Mouse (Mus musculus): ENCODE measurements around the gene Mpo. TPM values are rescaled to one million over a fixed set of nuclear protein-coding genes. Genes with fewer than 3 reads are reported as not detected.
A peak's percentile ranks its signal among the peaks of the same experiment; 100 is the strongest.

The Mpo gene
- polyA plus RNA-seq, 1 experiment from 2014 or later: 1.2 TPM

DNA sequence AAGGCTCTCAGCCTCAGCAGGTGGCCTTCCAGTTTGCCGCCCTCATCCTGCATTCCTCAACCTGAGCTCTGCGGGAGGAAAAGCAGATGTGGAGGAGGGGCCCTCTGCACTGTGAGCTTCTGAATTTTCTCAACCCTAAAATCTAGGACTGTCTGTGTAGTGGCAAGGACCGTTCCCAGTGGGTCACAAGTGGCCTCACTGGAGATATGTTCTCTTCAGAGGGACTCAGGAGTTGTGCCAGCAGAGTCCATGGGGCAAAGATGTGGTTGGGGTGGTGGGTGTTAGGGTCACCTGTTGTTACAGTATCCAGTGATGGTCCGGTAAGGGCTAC, 24.0 kb downstream of the Mpo start:
- ATAC-seq (ENCODE audit: low FRiP score, low read depth): no peak
- H3K27me3 ChIP-seq: peaks cover 14% of the 10 kb centered on the region; the same call in 1 of the 2 replicates
- H3K9ac ChIP-seq (replicated peaks): peak overlapping the region; percentile 49; the same call in 1 of the 2 replicates
- H3K9me3 ChIP-seq: no peaks in the 10 kb centered on the region
- H3K27ac ChIP-seq (replicated peaks): peak overlapping the region; percentile 39; the same call in 1 of the 2 replicates
- H3K4me3 ChIP-seq: peak overlapping the region; percentile 40
- peak overlapping the region; percentile 67 for H3K4me2 ChIP-seq (replicated peaks)
- peaks cover 19% of the 10 kb centered on the region for H3K4me1 ChIP-seq
- no peaks in the 10 kb centered on the region for H3K36me3 ChIP-seq
- WGBS: 30% methylated on average over 4 of the region's 4 CpGs

- Histone ChIP-seq H3K27ac (replicated peaks) (no peak overlapping the region), H3K9ac (replicated peaks) (no peak overlapping the region), H3K4me1 (peaks cover 10% of the 10 kb centered on the region), H3K27me3 (peaks cover 14% of the 10 kb centered on the region), H3K36me3 (no peaks in the 10 kb centered on the region), H3K4me2 (replicated peaks) (no peak overlapping the region), H3K9me3 (no peaks in the 10 kb centered on the region), H3K4me3 (no peak overlapping the region)
- WGBS: 43% methylated on average over 5 of the region's 5 CpGs
- ATAC-seq (ENCODE audit: low FRiP score, low read depth): no peak
Observed at GRCm38 (mm10) chr11:87821502-87821901, 28.1 kb downstream of the Mpo start.

- ATAC-seq (ENCODE audit: low FRiP score, low read depth): no peak
Observed at GRCm38 (mm10) chr11:87828239-87828900, 35.0 kb downstream of the Mpo start, which contains the start of gene Lpo. Gene Lpo (minus strand): TSS chr11:87828289.

DNA sequence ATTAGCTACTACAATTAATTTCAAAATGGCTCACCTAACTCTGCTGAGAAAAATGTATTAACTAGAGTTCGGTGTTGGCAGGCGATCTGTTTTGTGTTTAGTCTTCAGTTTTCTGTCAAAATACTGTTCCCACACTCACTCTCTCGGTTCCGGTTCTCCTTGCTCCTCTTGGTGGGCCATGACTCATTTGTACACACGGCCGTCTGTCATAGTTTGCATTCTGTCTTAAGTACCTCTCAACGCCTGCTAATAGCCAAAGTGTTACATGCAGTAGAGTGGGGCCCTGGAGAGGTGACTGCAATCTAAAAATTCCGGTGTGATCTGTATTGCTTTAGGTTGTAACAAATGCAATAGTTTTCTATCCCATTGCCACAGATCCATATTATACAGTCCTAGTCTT, 47.3 kb downstream of the Mpo start:
- Histone ChIP-seq H3K27me3 (no peaks in the 10 kb centered on the region; the same call in 1 of the 2 replicates), H3K4me1 (no peaks in the 10 kb centered on the region), H3K4me2 (replicated peaks) (no peak overlapping the region), H3K9me3 (no peaks in the 10 kb centered on the region), H3K36me3 (no peaks in the 10 kb centered on the region), H3K9ac (replicated peaks) (no peak overlapping the region), H3K27ac (replicated peaks) (no peak overlapping the region), H3K4me3 (no peak overlapping the region)
- no peak for ATAC-seq (ENCODE audit: low FRiP score, low read depth)
- 89% methylated on average over 8 of the region's 8 CpGs for WGBS

More at GRCm38 (mm10) chr11:87828239-87828900, 35.0 kb downstream of the Mpo start, which contains the start of gene Lpo:
- Histone ChIP-seq H3K4me1 (peaks cover 12% of the 10 kb centered on the region), H3K4me3 (no peak within 1 kb of the TSS), H3K4me2 (replicated peaks) (no peak within 1 kb of the TSS), H3K36me3 (no peaks in the 10 kb centered on the region), H3K27ac (replicated peaks) (peak within 1 kb of the TSS; percentile 8; the same call in 1 of the 2 replicates), H3K9ac (replicated peaks) (no peak within 1 kb of the TSS), H3K9me3 (no peaks in the 10 kb centered on the region), H3K27me3 (no peaks in the 10 kb centered on the region; the same call in 1 of the 2 replicates)
- 26% methylated on average over 10 of the region's 10 CpGs for WGBS

DNA sequence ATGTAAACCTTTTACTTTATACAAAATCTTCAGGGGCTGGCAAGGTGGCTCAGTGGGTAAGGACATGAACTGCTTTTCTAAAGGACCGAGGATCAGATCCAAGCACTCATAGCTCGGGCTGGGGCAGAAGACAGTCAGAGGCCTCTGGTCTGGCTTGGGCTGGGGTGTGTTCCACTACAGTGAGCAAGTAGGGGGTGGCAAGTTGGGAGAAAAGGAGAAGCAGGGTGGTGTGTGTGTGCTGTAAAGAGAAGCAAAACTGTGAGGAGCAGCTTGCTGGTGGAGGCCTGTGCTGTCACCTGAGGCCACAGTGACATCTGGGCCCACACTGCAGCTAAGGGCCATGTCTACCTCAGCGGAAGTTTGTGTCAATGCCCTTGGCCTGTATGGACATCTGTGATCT, 48.1 kb downstream of the Mpo start:
- no peak overlapping the region for H3K27ac ChIP-seq (replicated peaks)
- no peak for ATAC-seq (ENCODE audit: low FRiP score, low read depth)
- H3K4me2 ChIP-seq (replicated peaks): no peak overlapping the region
- 90% methylated on average over 3 of the region's 3 CpGs for whole genome bisulfite sequencing
- no peak overlapping the region for H3K4me3 ChIP-seq
- H3K9ac ChIP-seq (replicated peaks): no peak overlapping the region
- no peaks in the 10 kb centered on the region for H3K4me1 ChIP-seq
- no peaks in the 10 kb centered on the region for H3K36me3 ChIP-seq
- no peaks in the 10 kb centered on the region for H3K9me3 ChIP-seq
- no peaks in the 10 kb centered on the region; the same call in 1 of the 2 replicates for H3K27me3 ChIP-seq

DNA sequence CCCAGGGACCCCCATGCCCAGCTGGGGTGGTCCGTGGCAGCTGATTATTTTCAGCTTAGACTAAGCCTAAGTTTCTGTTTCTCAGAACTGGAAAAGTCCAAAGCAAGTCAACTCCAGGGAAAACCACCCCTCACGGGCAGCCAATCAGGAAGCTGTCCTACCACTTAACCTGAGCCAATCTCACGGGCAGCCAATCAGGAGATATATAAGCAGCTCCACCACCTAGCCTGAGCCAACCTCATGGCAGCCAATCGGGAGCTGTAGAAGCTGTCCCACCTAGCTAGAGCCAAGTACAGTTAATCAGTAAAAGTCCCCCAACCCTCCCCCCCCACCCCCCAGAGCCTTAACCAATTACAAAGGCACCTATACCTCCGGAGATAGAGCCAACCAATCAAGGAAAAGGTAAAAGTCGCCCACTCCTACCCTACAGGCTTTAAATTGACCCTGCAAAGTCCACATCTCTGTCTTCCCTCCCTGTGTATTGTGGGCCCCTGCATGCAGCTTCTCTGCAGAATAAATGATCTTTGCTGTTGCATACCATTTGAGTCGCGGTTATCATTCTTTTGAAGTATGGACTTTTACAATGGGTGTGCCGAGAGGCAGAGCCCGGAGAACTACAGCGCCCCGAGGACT, 53.7 kb downstream of the Mpo start:
- Histone ChIP-seq H3K4me3 (no peak overlapping the region), H3K4me2 (replicated peaks) (no peak overlapping the region), H3K27me3 (no peaks in the 10 kb centered on the region), H3K9me3 (no peaks in the 10 kb centered on the region), H3K4me1 (no peaks in the 10 kb centered on the region), H3K9ac (replicated peaks) (no peak overlapping the region), H3K27ac (replicated peaks) (no peak overlapping the region), H3K36me3 (no peaks in the 10 kb centered on the region)
- no peak for ATAC-seq (ENCODE audit: low FRiP score, low read depth)
- WGBS: 85% methylated on average over 12 of the region's 12 CpGs

- no peaks in the 10 kb centered on the region for H3K36me3 ChIP-seq
- H3K9ac ChIP-seq (replicated peaks): no peak overlapping the region
- no peak for ATAC-seq (ENCODE audit: low FRiP score, low read depth)
- H3K27me3 ChIP-seq: no peaks in the 10 kb centered on the region
- no peak overlapping the region for H3K27ac ChIP-seq (replicated peaks)
- H3K9me3 ChIP-seq: no peaks in the 10 kb centered on the region
- peaks cover 4% of the 10 kb centered on the region; the same call in 1 of the 2 replicates for H3K4me1 ChIP-seq
- H3K4me3 ChIP-seq: no peak overlapping the region
- WGBS: 73% methylated on average over 6 of the region's 6 CpGs
- H3K4me2 ChIP-seq (replicated peaks): no peak overlapping the region
Observed at GRCm38 (mm10) chr11:87847884-87848283, 54.5 kb downstream of the Mpo start.

GRCm38 (mm10) chr11:87852690-87853596, 59.6 kb downstream of the Mpo start, which contains the start of gene Mks1:
Gene Mks1 (plus strand): TSS chr11:87853215.
- Histone ChIP-seq H3K4me2 (replicated peaks) (peak within 1 kb of the TSS; percentile 84), H3K36me3 (peaks cover 11% of the 10 kb centered on the region), H3K9me3 (no peaks in the 10 kb centered on the region), H3K9ac (replicated peaks) (peak within 1 kb of the TSS; percentile 71), H3K27me3 (no peaks in the 10 kb centered on the region), H3K4me1 (peaks cover 11% of the 10 kb centered on the region), H3K27ac (replicated peaks) (peak within 1 kb of the TSS; percentile 56), H3K4me3 (peak within 1 kb of the TSS; percentile 66)
- 4% methylated on average over 40 of the region's 40 CpGs for WGBS
- ATAC-seq (ENCODE audit: low FRiP score, low read depth): peak; percentile 92

DNA sequence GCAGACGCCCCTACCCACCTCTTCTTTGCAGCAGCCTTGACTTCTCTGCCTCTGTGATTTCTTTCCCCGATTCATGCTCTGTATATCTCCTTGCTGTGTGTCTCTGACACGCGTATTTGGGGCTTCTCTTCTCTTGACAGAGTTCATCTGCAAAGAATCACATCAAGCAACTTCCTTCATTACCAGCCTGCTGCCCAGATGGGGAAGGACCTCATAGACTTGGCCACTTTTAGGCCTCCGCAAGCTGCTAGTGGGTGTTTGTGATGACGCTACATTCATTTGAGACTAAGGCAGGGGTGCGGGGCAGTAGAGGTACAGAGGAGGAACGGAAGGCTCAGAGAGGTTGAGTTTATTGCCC, 60.2 kb downstream of the Mpo start:
- H3K27me3 ChIP-seq: no peaks in the 10 kb centered on the region
- WGBS: 37% methylated on average over 8 of the region's 8 CpGs
- peak overlapping the region; percentile 66 for H3K4me3 ChIP-seq
- peaks cover 17% of the 10 kb centered on the region for H3K36me3 ChIP-seq
- no peak for ATAC-seq (ENCODE audit: low FRiP score, low read depth)
- H3K9ac ChIP-seq (replicated peaks): peak overlapping the region; percentile 71
- H3K4me1 ChIP-seq: peaks cover 11% of the 10 kb centered on the region
- H3K9me3 ChIP-seq: no peaks in the 10 kb centered on the region
- peak overlapping the region; percentile 56 for H3K27ac ChIP-seq (replicated peaks)
- peak overlapping the region; percentile 84 for H3K4me2 ChIP-seq (replicated peaks)
